Mouse (Mus musculus): ENCODE data around the gene Kcnma1.
A peak's percentile ranks its signal among the peaks of the same experiment; 100 is the strongest.

The Kcnma1 gene

GRCm38 (mm10) chr14:23594629-23595028 lies 419.7 kb downstream of the Kcnma1 start:
- no peak for DNase-seq (ENCODE audit: low spot score)

- no peak for DNase-seq (ENCODE audit: low spot score)
Observed at GRCm38 (mm10) chr14:23592826-23593447, 421.4 kb downstream of the Kcnma1 start.

- no peak for DNase-seq (ENCODE audit: low spot score)
Observed at GRCm38 (mm10) chr14:23589744-23590481, 424.4 kb downstream of the Kcnma1 start.

DNA sequence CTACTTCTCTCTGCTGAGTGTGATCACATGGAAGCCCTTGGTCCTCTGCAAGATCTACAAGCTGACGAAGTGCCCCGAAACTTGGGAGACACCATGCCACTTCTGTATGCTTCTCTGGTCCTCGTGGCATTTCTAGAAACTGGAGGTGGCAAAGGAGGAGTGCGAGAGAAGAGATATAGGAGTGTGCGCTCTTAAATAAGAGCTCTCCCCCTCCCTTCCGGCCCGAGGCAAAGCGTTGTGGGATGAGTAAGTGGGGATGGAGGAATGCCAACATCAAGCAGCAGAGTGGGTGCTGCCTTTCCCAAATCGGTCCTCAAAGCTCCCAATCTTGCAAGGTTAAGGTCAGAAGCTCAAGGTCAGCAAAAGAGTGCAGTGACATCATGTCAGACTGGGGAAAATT lies 426.8 kb downstream of the Kcnma1 start:
- no peak for DNase-seq (ENCODE audit: low spot score)

DNA sequence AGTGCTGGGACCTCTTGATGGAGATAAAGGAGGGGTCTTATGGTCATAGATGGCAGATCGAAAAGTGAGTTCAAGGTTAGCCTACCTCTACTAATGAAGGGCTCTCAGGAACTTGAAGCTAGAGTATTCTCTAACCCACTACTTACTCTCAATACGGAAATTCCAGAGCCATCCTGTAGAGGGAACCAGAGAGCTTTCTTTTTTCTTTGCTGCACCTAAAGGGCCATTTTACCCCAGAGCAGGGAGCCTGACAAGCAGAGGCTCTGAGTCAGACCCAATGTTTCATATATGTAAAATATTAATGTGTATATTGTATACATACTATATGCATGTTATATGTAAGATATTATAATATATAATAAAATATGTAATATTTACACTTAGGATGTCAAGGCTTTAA lies 431.1 kb downstream of the Kcnma1 start:
- DNase-seq (ENCODE audit: low spot score), result peak; percentile 81

DNA sequence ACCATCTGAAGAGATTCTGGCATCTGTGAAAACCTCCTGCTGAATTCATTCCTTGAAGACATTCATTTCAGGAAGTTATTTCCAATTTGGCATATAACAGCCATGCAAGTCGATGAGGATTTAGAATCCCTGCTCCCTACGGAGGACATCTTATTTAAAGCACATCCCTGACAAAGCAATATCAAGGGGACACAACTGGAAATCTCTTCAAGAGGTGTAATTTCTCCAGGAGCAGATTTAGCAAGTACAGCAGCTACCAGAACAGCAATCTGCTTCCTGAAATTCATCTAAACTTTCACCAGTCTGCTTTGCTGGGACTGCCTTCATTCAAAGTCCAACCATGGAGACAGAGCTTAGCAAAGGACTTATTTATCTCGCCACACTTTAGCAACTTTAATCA lies 433.0 kb downstream of the Kcnma1 start:
- no peak for DNase-seq (ENCODE audit: low spot score)

- DNase-seq (ENCODE audit: low spot score), result no peak
Observed at GRCm38 (mm10) chr14:23575951-23576350, 438.3 kb downstream of the Kcnma1 start.

GRCm38 (mm10) chr14:23574136-23574535 lies 440.2 kb downstream of the Kcnma1 start:
- DNase-seq (ENCODE audit: low spot score), result no peak

DNA sequence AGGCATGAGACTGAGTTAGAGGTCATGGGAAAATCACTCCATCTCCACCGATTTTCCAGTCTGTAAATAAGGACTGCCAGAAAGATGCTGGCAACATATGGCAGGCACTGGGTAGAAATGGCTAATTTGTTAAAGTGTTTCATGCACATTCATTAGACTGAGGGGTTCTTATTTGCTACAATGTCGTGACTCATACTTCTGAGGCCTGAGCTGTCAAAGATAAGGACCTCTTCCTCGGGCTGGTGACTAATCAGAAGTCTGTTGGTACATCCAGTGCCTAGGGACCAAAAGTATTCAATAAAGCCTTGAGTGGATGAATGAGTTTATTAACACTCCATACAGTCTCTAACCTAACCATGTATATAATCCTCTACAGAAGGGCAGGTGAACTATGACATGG lies 440.9 kb downstream of the Kcnma1 start:
- DNase-seq (ENCODE audit: low spot score), result no peak

- DNase-seq (ENCODE audit: low spot score), result no peak
Observed at GRCm38 (mm10) chr14:23572778-23573177, 441.5 kb downstream of the Kcnma1 start.

GRCm38 (mm10) chr14:23570251-23570650 lies 444.0 kb downstream of the Kcnma1 start:
- no peak for DNase-seq (ENCODE audit: low spot score)

DNA sequence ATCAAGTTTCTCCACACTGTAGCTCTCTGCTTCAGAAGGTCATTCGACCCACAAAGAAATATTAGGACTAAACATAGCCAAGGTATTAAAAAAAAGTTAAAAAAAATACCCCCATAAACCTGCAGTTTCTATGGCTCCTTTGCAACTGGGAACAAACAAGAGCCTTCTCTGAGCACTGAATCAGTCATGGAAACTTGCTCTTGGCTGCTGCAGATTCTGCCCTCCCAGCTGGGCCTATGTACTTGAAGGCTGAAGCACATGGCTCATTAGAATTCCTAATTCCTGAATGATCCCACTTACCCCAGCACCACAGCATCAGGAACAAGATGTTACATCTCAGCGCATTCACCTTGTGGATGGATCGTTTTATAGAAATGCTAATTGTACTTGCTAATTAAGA lies 448.4 kb downstream of the Kcnma1 start:
- no peak for DNase-seq (ENCODE audit: low spot score)

DNA sequence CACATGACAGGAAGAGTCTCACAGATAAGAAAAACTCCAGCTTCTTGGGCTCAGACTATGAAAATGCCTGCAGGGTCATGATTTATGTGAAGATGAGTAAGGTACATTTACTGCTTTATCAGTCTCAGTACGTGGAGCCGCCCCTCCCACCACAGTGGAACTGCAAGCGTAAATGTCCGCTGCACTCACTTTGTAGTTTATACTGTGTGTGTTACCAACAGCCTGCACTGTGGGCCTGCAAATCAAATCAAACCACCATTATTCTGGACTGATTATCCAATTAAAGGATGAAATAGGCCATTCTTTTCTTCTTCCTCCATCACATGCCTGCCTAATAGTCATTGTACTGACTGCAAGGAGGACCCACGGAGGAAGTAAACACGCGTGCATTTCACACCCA lies 449.8 kb downstream of the Kcnma1 start:
- DNase-seq (ENCODE audit: low spot score), result no peak

GRCm38 (mm10) chr14:23563180-23563579 lies 451.1 kb downstream of the Kcnma1 start:
- DNase-seq (ENCODE audit: low spot score), result no peak

DNA sequence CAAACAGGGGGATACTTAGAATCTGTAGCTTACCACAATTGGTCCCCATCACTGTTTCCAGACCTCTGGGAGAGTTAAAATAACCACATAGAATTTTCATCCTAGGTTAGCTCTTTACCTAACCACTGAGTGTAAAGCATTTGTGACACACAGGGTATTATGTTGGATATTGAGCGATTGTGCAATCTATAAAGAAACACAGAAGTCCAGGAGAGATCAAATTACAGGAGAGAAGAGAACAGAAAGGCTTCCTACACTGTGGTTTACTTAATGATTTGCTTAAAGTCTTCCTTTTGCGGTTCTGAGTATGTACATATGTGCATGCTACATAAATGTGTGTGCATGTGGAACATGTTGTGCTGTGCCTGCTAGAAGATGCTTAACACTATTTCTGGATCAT lies 458.6 kb downstream of the Kcnma1 start:
- DNase-seq (ENCODE audit: low spot score), result no peak

- DNase-seq (ENCODE audit: low spot score), result no peak
Observed at GRCm38 (mm10) chr14:23552252-23552974, 461.9 kb downstream of the Kcnma1 start.

DNA sequence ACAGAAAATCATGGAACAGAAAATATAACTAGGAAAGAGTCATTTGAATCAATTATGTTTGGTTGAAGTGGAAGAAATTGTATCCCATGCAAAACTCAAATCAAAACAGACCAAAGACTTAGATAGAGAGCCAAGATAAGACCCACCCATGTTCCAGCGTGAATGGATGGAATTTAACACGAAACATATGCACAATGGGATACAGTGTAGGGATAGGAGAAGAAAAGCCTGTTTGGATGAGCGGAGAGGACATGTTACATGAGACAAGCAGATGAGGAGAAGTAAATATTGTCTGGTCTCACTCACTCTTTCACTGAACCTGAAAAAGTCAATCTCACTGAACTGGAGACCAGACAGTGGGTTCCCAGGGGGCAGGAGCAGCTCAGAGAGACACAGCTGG lies 463.8 kb downstream of the Kcnma1 start:
- no peak for DNase-seq (ENCODE audit: low spot score)

DNA sequence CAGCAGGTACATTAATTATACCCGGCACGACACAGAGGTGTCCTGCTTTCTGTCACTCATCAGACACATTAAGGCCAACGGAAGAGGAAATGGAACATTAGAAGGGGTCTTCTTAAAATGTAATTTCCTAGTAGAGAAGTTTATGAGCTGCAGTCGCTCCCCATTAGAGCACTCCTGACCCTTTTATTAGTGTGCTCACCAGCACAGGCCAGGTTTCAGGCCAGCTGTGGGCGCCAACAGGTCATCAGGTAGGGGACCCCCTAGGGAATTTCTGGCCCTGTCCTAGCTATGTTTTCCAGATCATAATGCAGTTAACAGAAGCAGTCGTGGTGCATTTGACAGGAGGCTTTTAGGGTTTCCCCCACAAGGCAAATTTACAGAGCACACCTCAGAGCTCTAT lies 472.2 kb downstream of the Kcnma1 start:
- DNase-seq (ENCODE audit: low spot score), result no peak

GRCm38 (mm10) chr14:23539621-23540020 lies 474.7 kb downstream of the Kcnma1 start:
- DNase-seq (ENCODE audit: low spot score), result no peak

DNA sequence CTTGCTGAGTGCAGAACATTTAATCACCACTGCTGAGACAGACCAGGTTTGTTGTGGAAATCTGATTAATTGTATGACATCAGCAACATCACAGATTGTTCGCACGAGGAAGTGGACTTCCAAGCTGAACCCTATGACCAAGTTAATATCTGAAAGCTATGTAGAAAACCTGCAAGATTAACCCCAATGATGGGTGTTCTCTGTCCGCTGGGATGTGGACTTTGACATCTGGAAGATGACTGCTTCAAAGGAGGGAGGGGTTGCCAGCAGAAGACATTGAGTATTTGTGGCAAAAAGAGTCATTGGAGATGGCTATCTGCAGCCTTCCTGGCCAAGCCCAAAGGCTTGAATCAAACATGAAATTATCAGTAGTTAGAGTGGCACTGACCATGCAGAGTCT lies 480.9 kb downstream of the Kcnma1 start:
- DNase-seq (ENCODE audit: low spot score), result no peak

GRCm38 (mm10) chr14:23531735-23532525 lies 482.4 kb downstream of the Kcnma1 start:
- no peak for DNase-seq (ENCODE audit: low spot score)

- peak; percentile 38 for DNase-seq (ENCODE audit: low spot score)
Observed at GRCm38 (mm10) chr14:23529720-23530119, 484.6 kb downstream of the Kcnma1 start.

Measured in layer of hippocampus, adult 9-10 months (tissue).